Mouse (Mus musculus) urinary bladder, postnatal 4 days (tissue): ENCODE data around the gene Mcam.
A peak's percentile ranks its signal among the peaks of the same experiment; 100 is the strongest.
"Not testable (repeated sequence)": the region's sequence is repeated elsewhere in the genome, so short reads cannot be mapped to it uniquely, and the experiment has no call there.

Experiments used
- DNase-seq, 2 experiments: peaks; one replicate each; pipeline ENCODE4 v3.0.0; 2021 to 2022; ENCODE audit warnings: low spot score in 2 of 2

The Mcam gene

DNA sequence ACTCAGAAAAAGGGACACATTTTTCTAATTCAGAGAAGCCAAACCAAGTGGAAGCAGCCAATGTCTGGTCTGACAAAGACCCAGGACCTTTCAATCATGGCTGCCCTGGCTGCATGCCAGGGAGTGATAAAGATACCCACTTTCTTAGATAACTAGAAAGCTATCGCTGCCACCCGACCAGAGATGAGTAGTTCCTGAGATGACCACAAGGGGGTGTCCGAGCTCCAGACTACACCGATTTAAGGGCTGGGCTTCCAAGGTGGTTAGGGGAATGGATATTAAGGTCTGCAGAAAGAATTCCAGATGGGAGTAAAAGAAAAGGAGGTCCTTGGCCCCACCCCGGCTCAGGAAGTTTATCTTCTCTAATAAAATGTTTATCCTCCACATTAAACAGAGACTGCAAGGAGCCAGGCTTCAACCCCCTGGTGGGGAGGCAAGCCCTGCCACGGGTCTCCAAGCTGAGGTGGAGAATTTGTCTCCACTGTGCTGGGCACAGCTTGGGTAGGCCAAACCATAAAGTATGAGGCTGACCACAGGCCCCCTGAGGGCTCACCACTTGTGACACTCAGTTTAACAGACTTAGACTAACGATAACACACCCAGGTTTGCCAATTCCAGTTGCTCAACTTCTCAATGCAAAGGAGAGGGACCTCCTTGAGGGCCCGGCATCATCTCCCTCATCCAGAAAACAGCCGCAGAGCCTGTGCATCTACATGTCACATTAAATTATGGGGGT, 24.7 kb upstream of the Mcam start:
- DNase-seq = peak in 1 of 2 experiments; percentile 85

DNA sequence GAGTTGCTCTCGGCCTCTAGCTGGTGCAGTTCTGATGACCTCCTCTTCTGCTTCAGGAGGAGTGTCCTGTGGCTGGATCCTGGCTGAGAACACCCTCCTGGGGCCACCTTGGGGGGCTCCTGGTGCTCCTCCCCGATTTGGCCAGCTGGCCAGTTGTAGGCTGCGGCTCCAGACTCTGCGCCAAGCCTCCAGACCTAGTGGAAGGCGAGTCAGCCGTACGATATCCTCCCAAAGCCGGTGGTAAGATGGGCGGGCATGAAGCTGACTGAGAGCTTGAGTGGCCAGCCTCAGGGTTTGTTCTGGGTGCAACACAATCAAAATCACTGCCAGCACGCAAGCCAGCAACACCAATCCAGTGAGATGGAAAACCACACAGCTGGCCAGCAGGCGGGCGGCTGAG, 22.4 kb upstream of the Mcam start:
- DNase-seq = not testable (repeated sequence)

GRCm38 (mm10) chr9:44113105-44113789, 21.0 kb upstream of the Mcam start, which contains the start of the genes Gm49380 and Rnf26:
Gene Gm49380 (minus strand): TSS chr9:44113500.
Gene Rnf26 (minus strand): TSS chr9:44113517.
- peak; percentile 94 to 96 for DNase-seq

DNA sequence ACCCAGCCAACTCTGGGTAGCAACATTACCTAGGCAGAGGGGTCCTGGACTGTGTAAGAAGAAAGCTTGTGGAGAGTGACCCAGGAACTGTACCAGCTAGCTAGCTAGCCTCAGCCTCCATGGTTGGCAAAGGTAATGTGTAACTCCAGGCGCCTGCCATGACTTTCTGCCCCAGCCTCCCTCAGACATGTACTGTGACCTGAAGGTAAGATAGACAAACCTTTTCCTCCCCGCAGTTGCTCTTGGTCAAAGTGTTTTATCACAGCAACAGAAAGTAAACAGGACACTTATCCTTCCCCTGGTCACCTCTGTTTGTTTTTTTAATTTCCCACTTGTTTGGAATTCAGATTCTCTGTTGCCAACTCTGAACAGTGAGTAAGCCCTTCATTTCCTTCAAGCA, 19.8 kb upstream of the Mcam start:
- DNase-seq = no peak

DNA sequence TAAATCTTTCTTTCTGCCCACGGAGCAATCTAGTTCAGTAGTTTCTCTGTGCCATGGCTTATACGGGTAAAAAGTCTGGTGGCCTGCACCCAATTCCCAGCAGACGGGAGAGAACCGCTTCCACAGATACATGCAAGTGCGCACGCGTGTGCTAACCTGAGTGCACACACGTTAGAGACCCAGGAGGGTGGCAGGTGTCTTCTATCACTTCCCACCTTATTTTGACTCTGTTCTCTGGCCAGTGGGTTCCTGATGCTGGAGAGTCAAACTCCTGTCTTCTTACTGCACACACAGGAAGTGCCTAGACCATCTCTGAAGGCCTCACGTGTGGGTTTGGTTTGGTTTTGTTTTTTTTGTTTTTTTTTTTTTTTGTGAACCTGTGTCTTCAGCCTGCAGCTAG, 18.7 kb upstream of the Mcam start:
- no peak for DNase-seq

DNA sequence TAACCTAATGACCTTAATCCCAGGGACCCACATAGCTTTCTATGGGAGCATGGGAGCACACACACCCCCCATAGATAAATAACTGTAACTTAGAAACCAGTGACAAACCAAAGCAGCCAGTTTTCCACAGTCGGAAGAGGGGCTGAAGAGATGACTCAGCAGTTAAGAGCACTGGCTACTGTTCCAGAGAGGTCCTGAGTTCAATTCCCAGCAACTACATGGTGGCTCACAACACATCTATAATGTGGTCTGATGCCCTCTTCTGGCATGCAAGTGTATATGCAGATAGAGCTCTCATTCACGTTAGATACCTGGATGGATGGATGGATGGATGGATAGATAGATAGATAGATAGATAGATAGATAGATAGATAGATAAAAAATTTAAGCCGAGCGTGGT, 18.1 kb upstream of the Mcam start:
- DNase-seq = no peak

GRCm38 (mm10) chr9:44119011-44119410, 15.3 kb upstream of the Mcam start:
- no peak for DNase-seq

- no peak for DNase-seq
Observed at GRCm38 (mm10) chr9:44119948-44120465, 14.3 kb upstream of the Mcam start.

- DNase-seq = no peak
Observed at GRCm38 (mm10) chr9:44124317-44124716, 10.0 kb upstream of the Mcam start.

DNA sequence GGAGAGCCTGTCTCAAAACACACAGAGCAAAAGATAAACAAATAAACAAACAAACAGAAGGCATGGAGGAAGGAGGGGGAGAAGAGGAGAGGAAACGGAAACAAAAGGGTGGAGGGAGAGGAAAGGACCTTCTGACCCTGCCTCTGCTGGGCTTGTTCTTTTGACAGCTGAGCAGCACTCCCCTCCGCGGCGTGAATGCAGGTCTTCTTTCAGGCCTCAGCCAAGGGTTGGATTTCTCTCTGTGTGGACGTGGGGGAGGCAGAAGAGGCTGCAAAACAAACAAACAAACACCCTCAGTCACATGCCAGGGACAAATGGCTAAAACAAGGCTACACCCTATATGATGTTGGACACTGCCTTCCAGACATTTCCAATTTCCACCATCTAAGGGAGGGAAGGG, 9.2 kb upstream of the Mcam start:
- DNase-seq = no peak

- DNase-seq = peak; percentile 68 to 86
Observed at GRCm38 (mm10) chr9:44125546-44126428, 8.5 kb upstream of the Mcam start.

DNA sequence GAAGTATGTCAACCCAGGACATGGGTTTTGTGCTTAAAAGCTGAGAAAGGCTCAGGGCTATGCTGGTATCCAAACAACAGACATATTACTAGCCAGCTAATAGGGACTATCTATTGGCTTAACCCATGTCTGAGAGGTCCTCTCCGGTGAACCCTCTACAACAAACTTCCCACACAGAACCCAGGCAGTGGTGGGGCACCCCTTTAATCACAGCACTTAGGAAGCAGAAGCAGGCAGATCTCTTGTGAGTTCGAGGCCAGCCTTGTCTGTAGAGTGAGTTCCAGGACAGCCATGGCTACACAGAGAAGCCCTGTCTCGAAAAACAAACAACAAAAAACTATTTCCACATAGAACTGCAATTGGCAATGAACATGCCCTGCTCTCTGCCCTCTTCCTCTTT, 7.5 kb upstream of the Mcam start:
- DNase-seq = no peak

DNA sequence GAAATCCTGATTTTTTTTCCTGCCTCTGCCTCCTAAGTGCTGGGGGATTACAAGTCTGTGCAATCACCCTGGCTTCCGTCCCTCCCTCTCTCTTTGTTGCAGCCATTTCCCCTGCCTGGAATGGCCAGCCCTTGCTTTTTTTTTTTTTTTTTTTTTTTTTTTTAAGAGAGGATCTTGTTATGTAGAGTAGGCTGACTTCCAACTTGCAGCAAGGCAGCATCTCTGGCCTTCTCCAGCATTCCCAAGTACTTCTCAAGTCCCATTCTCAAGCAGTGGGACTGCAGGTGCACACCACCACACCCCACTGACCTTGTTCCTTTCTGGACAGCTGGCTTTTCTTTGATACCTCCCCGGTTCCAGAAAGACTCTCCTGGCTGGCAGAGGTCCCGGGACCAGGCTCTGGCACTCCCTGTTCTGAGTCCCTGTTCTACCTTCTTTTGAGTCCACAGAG, 6.9 kb upstream of the Mcam start:
- DNase-seq = no peak

DNA sequence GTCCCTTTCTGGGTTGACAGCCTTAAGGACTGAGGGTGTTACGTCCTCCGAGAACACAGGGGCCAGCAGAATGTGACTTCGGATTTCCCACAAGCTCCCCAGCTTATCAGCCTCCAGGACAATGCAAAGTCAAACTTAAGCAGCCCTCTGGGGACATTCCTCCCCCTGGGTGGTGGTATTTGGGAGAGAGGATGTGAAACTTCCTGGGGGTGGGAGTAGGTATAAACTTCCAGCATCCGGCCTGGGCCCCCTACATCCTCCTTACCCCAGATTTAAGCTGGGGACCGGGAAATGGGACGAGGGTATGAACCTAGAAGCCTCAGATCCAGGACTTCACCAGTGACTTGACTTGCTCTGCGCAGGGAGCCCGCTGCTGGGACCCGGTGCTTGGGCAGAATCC, 4.6 kb upstream of the Mcam start:
- no peak for DNase-seq

DNA sequence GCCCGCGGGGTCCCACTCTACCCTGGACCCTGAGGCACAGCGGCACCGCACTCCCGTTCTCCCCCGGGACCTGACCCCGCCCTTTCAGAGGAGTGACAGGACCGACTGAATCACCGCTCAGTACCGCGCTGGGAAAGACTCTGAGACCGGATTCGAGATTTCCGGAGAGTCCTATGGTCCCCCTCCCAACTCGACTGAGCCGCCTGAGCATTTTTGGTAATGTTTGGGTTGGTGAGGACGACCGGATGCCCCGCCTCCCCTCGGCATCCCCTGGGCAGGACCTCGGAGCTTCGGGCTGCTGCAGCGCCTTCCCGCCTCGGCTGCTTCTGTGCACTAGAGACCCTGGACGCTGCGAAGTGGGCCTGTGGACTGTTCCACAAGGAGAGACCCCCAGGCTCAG, 4.2 kb upstream of the Mcam start:
- DNase-seq = peak in 1 of 2 experiments; percentile 70

DNA sequence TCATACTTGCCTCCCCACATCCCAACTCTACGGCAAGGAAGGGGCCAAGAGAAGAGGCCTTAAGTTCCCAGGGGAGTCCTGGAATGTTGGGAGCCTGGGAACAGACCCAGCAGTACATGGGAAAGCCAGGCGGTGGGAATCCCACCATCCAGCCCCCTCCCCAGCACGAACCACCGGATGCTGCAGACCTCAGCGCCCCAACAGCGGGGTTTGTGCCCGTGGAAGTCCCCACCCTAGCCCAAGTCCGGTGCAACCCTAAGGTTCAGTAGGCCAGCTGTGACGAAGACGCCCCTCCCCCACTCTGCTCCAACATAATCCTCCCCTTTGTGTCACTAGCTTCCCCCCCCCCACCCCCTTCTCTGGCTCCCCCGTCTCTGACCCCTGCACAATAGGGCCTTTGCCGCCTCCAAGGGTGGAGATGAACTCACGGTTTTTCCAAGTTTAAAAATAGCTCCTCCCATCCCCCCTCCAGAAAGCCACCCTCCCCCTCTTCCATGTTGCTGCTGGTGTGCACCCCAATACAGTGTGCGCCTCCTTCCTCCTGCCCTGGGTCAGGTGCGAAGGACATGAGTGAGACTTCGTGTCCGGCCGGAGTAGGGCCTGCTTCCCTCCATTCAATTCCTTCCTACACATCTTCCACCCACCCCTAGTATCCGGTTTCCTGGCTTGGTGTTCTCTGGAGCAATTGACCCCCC, 3.5 kb upstream of the Mcam start:
- DNase-seq = no peak

GRCm38 (mm10) chr9:44131276-44131590, 3.0 kb upstream of the Mcam start:
- no peak for DNase-seq

GRCm38 (mm10) chr9:44132200-44132599, 2.1 kb upstream of the Mcam start:
- DNase-seq = no peak

DNA sequence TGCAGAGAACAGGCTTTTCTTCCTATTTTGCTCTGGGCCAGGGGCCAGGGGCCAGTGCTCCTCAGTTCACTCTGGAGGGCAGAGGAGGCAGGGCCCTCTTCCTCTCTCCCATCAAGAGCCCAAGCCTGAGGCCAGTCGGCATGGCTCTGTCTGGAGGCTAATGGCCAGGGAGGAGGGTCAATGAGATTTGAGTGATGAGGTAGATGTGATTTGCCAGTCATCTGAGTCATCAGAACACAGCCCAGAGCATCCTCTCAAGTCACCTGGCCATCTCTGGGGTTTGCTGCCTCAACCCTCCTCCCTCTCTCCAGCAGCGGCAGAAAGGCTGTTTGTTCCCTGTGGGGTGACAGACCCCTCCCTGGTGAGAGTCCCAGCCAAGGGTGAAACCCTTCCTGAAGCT, 982 bp upstream of the Mcam start:
- DNase-seq = no peak

- DNase-seq = peak in 1 of 2 experiments; percentile 67
Observed at GRCm38 (mm10) chr9:44134851-44135730, 822 bp downstream of the Mcam start.
